Mouse (Mus musculus): ENCODE measurements around the gene Krtap19-3. TPM values are rescaled to one million over a fixed set of nuclear protein-coding genes. Genes with fewer than 3 reads are reported as not detected.

The Krtap19-3 gene
- not detected in 2 replicates for polyA plus RNA-seq (2016; fragmentation: Nextera tagmentation; extraction: Ambion mirVana)

GRCm38 (mm10) chr16:88877938-88878337, at the start of gene Krtap19-3:
Gene Krtap19-3 (minus strand): TSS chr16:88878038.
- Histone ChIP-seq H3K4me1 (no peaks in the 10 kb centered on the region), H3K4me2 (replicated peaks) (no peak within 1 kb of the TSS), H3K9me3 (no peaks in the 10 kb centered on the region), H3K36me3 (no peaks in the 10 kb centered on the region), H3K9ac (no peak within 1 kb of the TSS), H3K27me3 (no peaks in the 10 kb centered on the region), H3K27ac (no peak within 1 kb of the TSS), H3K4me3 (no peak within 1 kb of the TSS)
- ATAC-seq (ENCODE audit: insufficient number of reproducible peaks, insufficient read depth, low FRiP score, low TSS enrichment): no peak
- 94% methylated on average over 2 of the region's 2 CpGs for WGBS

DNA sequence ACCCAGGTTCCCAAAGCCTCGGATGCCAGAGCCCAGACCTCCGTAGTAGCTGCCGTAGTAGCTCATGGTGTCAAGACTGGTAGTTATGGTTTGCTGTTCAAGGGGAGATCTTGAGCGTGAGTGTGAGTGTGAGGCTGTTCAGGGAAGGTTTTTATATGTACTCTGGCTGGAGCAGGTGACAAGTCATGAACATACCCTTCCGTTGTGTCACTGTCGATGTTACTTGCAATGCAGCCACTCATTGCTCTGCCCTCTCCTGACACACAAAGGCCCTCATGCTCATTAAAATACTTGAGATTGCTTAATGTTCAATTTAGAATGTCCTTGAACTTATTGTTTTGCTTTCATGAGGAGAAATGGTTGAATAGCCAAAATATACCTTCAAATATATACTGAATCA, 18.5 kb upstream of the Krtap19-3 start, which contains the start of gene Krtap19-5:
Gene Krtap19-5 (minus strand): TSS at position 101 of the 400 bp plus-strand sequence.
- Histone ChIP-seq H3K4me1 (no peaks in the 10 kb centered on the region), H3K4me2 (replicated peaks) (no peak within 1 kb of the TSS), H3K27ac (no peak within 1 kb of the TSS), H3K9ac (no peak within 1 kb of the TSS), H3K36me3 (no peaks in the 10 kb centered on the region), H3K27me3 (no peaks in the 10 kb centered on the region), H3K4me3 (no peak within 1 kb of the TSS), H3K9me3 (no peaks in the 10 kb centered on the region)
- 93% methylated on average over 6 of the region's 6 CpGs for WGBS
- ATAC-seq (ENCODE audit: insufficient number of reproducible peaks, insufficient read depth, low FRiP score, low TSS enrichment): no peak

- H3K27ac ChIP-seq: no peak overlapping the region
- no peaks in the 10 kb centered on the region for H3K9me3 ChIP-seq
- no peak overlapping the region for H3K9ac ChIP-seq
- no peak overlapping the region for H3K4me2 ChIP-seq (replicated peaks)
- no peaks in the 10 kb centered on the region for H3K4me1 ChIP-seq
- no peaks in the 10 kb centered on the region for H3K36me3 ChIP-seq
- no peak for ATAC-seq (ENCODE audit: insufficient number of reproducible peaks, insufficient read depth, low FRiP score, low TSS enrichment)
- WGBS: 77% methylated on average over 6 of the region's 6 CpGs
- H3K4me3 ChIP-seq: no peak overlapping the region
- H3K27me3 ChIP-seq: no peaks in the 10 kb centered on the region
These were observed 9.0 kb upstream of the Krtap19-3 start for GRCm38 (mm10) chr16:88886870-88887269.

- Histone ChIP-seq H3K27me3 (no peaks in the 10 kb centered on the region), H3K4me1 (no peaks in the 10 kb centered on the region), H3K27ac (no peak within 1 kb of the TSS), H3K9me3 (no peaks in the 10 kb centered on the region), H3K9ac (no peak within 1 kb of the TSS), H3K4me2 (replicated peaks) (no peak within 1 kb of the TSS), H3K36me3 (no peaks in the 10 kb centered on the region), H3K4me3 (no peak within 1 kb of the TSS)
- no peak for ATAC-seq (ENCODE audit: insufficient number of reproducible peaks, insufficient read depth, low FRiP score, low TSS enrichment)
- 89% methylated on average over 5 of the region's 5 CpGs for WGBS
These were observed 7.2 kb upstream of the Krtap19-3 start, which contains the start of gene Krtap19-4 for GRCm38 (mm10) chr16:88884989-88885388. Gene Krtap19-4 (minus strand): TSS chr16:88885089.

DNA sequence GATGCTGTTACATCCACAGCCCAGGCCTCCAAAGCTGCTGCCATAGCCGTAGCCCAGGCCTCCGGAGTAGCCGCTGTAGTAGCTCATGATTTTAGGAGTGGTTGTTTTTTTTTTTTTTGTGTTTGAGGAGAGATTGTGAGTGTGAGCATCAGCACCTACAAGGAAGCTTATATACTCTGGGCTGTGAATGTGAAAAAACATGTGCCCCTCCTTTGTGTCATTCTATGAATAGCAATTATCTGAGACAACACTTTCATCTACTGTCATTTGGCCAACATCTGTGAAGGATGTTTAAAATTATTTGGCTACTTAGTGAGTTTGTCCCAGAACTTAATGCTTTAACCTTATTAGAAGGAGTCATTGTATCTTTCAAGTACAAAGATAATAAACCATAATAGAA, 3.7 kb downstream of the Krtap19-3 start, which contains the start of gene Krtap19-2:
Gene Krtap19-2 (minus strand): TSS at position 101 of the 400 bp plus-strand sequence.
- no peak for ATAC-seq (ENCODE audit: insufficient number of reproducible peaks, insufficient read depth, low FRiP score, low TSS enrichment)
- H3K9me3 ChIP-seq: no peaks in the 10 kb centered on the region
- no peak within 1 kb of the TSS for H3K4me2 ChIP-seq (replicated peaks)
- no peaks in the 10 kb centered on the region for H3K36me3 ChIP-seq
- 90% methylated on average over 3 of the region's 3 CpGs for WGBS
- no peaks in the 10 kb centered on the region for H3K27me3 ChIP-seq
- H3K27ac ChIP-seq: no peak within 1 kb of the TSS
- H3K4me3 ChIP-seq: no peak within 1 kb of the TSS
- H3K9ac ChIP-seq: no peak within 1 kb of the TSS
- H3K4me1 ChIP-seq: no peaks in the 10 kb centered on the region

GRCm38 (mm10) chr16:88869311-88869710, 8.5 kb downstream of the Krtap19-3 start, which contains the start of gene Krtap19-1:
Gene Krtap19-1 (minus strand): TSS chr16:88869411.
- ATAC-seq (ENCODE audit: insufficient number of reproducible peaks, insufficient read depth, low FRiP score, low TSS enrichment): no peak
- H3K4me2 ChIP-seq (replicated peaks): no peak within 1 kb of the TSS
- H3K36me3 ChIP-seq: no peaks in the 10 kb centered on the region
- no peak within 1 kb of the TSS for H3K27ac ChIP-seq
- H3K9me3 ChIP-seq: no peaks in the 10 kb centered on the region
- H3K9ac ChIP-seq: no peak within 1 kb of the TSS
- H3K27me3 ChIP-seq: no peaks in the 10 kb centered on the region
- 84% methylated on average over 6 of the region's 6 CpGs for WGBS
- H3K4me3 ChIP-seq: no peak within 1 kb of the TSS
- no peaks in the 10 kb centered on the region for H3K4me1 ChIP-seq

GRCm38 (mm10) chr16:88864887-88865407, 12.9 kb downstream of the Krtap19-3 start:
- ATAC-seq (ENCODE audit: insufficient number of reproducible peaks, insufficient read depth, low FRiP score, low TSS enrichment): no peak
- no peak overlapping the region for H3K27ac ChIP-seq
- H3K36me3 ChIP-seq: no peaks in the 10 kb centered on the region
- no peaks in the 10 kb centered on the region for H3K9me3 ChIP-seq
- H3K27me3 ChIP-seq: no peaks in the 10 kb centered on the region
- H3K4me2 ChIP-seq (replicated peaks): no peak overlapping the region
- WGBS: 88% methylated on average over 4 of the region's 4 CpGs
- H3K4me3 ChIP-seq: no peak overlapping the region
- H3K9ac ChIP-seq: no peak overlapping the region
- H3K4me1 ChIP-seq: no peaks in the 10 kb centered on the region

DNA sequence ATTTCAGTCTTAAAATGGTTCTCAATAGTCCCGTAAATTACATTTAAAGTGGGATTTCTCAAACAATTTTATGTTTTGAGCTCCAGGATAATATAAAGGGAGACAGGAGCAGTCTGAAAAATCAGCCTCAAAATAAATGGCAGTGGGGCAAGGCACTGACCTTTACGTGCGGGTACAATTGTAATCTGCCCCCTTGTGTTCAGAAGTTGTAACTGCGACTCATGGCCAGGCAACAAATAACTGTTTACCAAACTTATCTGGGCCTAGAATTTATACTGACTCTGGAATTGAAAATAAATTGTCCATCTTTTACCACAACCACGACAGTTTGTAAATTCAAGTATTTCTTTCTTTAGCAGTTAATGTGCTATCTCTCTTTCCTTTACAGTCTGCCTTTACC, 26.4 kb downstream of the Krtap19-3 start:
- no peak for ATAC-seq (ENCODE audit: insufficient number of reproducible peaks, insufficient read depth, low FRiP score, low TSS enrichment)
- H3K4me3 ChIP-seq: no peak overlapping the region
- H3K9me3 ChIP-seq: no peaks in the 10 kb centered on the region
- H3K27me3 ChIP-seq: no peaks in the 10 kb centered on the region
- H3K36me3 ChIP-seq: no peaks in the 10 kb centered on the region
- no peaks in the 10 kb centered on the region for H3K4me1 ChIP-seq
- H3K9ac ChIP-seq: no peak overlapping the region
- WGBS: 11% methylated on average over 5 of the region's 5 CpGs
- H3K4me2 ChIP-seq (replicated peaks): no peak overlapping the region
- no peak overlapping the region for H3K27ac ChIP-seq

- H3K4me3 ChIP-seq: no peak overlapping the region
- no peaks in the 10 kb centered on the region for H3K9me3 ChIP-seq
- no peak overlapping the region for H3K9ac ChIP-seq
- H3K4me1 ChIP-seq: no peaks in the 10 kb centered on the region
- no peak overlapping the region for H3K27ac ChIP-seq
- H3K4me2 ChIP-seq (replicated peaks): no peak overlapping the region
- no peak for ATAC-seq (ENCODE audit: insufficient number of reproducible peaks, insufficient read depth, low FRiP score, low TSS enrichment)
- no peaks in the 10 kb centered on the region for H3K36me3 ChIP-seq
- 80% methylated on average over 4 of the region's 4 CpGs for WGBS
- H3K27me3 ChIP-seq: no peaks in the 10 kb centered on the region
These were observed 29.3 kb downstream of the Krtap19-3 start for GRCm38 (mm10) chr16:88848558-88848957.

DNA sequence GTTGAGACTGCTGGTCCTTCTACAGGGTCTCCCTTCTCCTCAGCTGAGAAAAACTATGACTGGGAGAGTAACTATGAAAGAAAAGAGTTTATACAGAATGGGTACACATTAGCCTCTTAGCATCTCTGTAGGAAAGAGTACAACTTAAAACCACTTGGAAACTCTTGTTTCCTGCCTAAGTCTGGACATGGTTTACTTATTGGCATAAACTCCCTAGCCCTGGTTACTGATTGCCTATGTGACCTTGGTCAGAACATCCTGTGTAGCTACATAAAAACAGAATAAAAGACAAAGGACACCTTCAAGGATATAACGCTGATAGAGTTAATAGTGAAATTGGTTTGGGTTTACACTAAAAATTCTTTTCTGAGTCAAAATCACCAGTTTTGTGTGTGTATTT, 30.5 kb downstream of the Krtap19-3 start:
- WGBS: 85% methylated on average over 1 of the region's 1 CpGs
- Histone ChIP-seq H3K9me3 (no peaks in the 10 kb centered on the region), H3K4me3 (no peak overlapping the region), H3K9ac (no peak overlapping the region), H3K27me3 (no peaks in the 10 kb centered on the region), H3K4me2 (replicated peaks) (no peak overlapping the region), H3K36me3 (no peaks in the 10 kb centered on the region), H3K27ac (no peak overlapping the region), H3K4me1 (no peaks in the 10 kb centered on the region)
- no peak for ATAC-seq (ENCODE audit: insufficient number of reproducible peaks, insufficient read depth, low FRiP score, low TSS enrichment)

All from embryonic facial prominence, embryonic 12.5 days (tissue).